Mouse (Mus musculus) hindbrain, embryonic 16.5 days (tissue): ENCODE measurements around the gene Colgalt1. TPM values are rescaled to one million over a fixed set of nuclear protein-coding genes. Genes with fewer than 3 reads are reported as not detected.

Experiments used
- ATAC-seq: fragments of 200-750 bp; cut with Nextera tagmentation; 2 replicates; pipeline ENCODE4 v1.8.0; 2017; ENCODE audit warnings: moderate TSS enrichment, moderate library complexity
- H3K27ac ChIP-seq: fragments of 300-500 bp; sonication (generic); 2 replicates; pipeline ENCODE4 v1.5.1; 2014; ENCODE audit warnings: low read depth, mild to moderate bottlenecking, control low read depth, low read length, moderate library complexity
- H3K27me3 ChIP-seq: fragments of 300-500 bp; sonication (generic); replicated peaks from 2 replicates; pipeline ENCODE4 v1.6.1; 2014; ENCODE audit warnings: low read length; ENCODE audit not compliant: control insufficient read depth, insufficient read depth
- H3K36me3 ChIP-seq: fragments of 300-500 bp; sonication (generic); 2 replicates; pipeline ENCODE4 v1.6.1; 2014; ENCODE audit warnings: mild to moderate bottlenecking, low read length, moderate library complexity, mixed read lengths; ENCODE audit not compliant: control insufficient read depth, insufficient read depth
- H3K4me1 ChIP-seq: fragments of 300-500 bp; sonication (generic); 2 replicates; pipeline ENCODE4 v1.6.1; 2014; ENCODE audit warnings: low read depth, low read length; ENCODE audit not compliant: control insufficient read depth, insufficient read depth
- H3K4me2 ChIP-seq: fragments of 300-500 bp; sonication (generic); 2 replicates; pipeline ENCODE4 v1.6.1; 2014; ENCODE audit warnings: mild to moderate bottlenecking, low read length, control low read depth, moderate library complexity
- H3K4me3 ChIP-seq: fragments of 300-500 bp; sonication (generic); 2 replicates; pipeline ENCODE4 v1.5.1; 2014; ENCODE audit warnings: mild to moderate bottlenecking, low read length, control low read depth, moderate library complexity
- H3K9ac ChIP-seq: fragments of 300-500 bp; sonication (generic); 2 replicates; pipeline ENCODE4 v1.6.1; 2014; ENCODE audit warnings: low read depth, mild to moderate bottlenecking, control low read depth, low read length, moderate library complexity
- H3K9me3 ChIP-seq: fragments of 300-500 bp; sonication (generic); 2 replicates; pipeline ENCODE4 v1.6.1; 2014; ENCODE audit warnings: mild to moderate bottlenecking, low read length, moderate library complexity; ENCODE audit not compliant: control insufficient read depth
- WGBS: fragments of 180-500 bp; shearing (Covaris S2); extraction: QIAGEN DNeasy Blood & Tissue Kit; methylation state at CpG from one replicate; pipeline ENCODE4 v1.1.7; 2014; 5-methylcytosine and 5-hydroxymethylcytosine counted together
- microRNA-seq: library from miRNA; unstranded; fragments of <30 nt; microRNA quantifications from one replicate; pipeline ENCODE4, GENCODE M21; 2017
- polyA plus RNA-seq: library from polyadenylated mRNA; unstranded; fragments of >200 nt; fragmentation: Nextera tagmentation; extraction: Ambion mirVana; gene quantifications from 2 replicates; pipeline ENCODE4 v1.2.1, GENCODE M21; 2015

The Colgalt1 gene
- polyA plus RNA-seq, 1 experiment from 2014 or later, result 62.1 TPM

DNA sequence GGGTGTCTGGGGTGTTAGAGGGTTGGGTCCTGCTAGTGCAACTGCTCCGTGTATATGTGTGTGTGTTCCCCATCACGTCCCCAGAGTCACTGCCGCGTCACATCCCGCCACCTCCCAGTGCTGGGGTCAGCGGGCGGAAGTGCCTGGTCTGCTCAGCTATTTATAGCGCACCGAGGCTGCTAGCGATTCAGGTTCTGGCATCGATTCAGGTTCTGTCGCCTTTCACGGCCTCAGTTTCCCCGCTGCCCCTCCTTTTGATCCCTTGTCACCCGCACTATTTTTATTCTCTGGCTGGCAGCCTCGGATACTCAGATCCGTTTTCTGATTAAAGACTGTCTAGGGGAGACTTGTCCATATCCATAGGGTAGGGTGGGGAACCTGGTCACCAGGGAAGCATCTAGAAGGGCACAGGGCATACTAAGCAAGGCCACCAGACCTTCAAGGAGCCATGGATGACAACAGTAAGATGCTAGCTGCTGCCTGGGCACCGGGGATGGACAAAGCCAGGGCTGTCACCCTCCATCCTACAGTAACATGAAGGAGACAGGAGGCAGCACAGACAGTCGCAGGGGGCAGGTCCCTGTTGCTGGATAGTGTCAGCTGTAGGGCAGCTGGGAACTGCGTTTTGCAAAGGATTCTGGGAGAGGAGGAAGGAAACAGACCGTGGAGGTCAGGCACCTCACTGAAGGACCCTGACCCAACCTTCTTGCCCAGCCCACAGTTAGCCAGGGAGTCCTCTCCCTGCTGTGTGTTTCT, 57.6 kb downstream of the Colgalt1 start:
- peak overlapping the region; percentile 0 for H3K4me3 ChIP-seq
- H3K9ac ChIP-seq, result peak overlapping the region; percentile 46
- peaks cover 36% of the 10 kb centered on the region for H3K4me1 ChIP-seq
- H3K27ac ChIP-seq, result no peak overlapping the region
- H3K4me2 ChIP-seq, result peak overlapping the region; percentile 43
- WGBS, result 5% methylated on average over 21 of the region's 21 CpGs
- no peaks in the 10 kb centered on the region for H3K27me3 ChIP-seq
- no peaks in the 10 kb centered on the region for H3K9me3 ChIP-seq
- peaks cover 6% of the 10 kb centered on the region; the same call in 1 of the 2 replicates for H3K36me3 ChIP-seq
- no peak for ATAC-seq

DNA sequence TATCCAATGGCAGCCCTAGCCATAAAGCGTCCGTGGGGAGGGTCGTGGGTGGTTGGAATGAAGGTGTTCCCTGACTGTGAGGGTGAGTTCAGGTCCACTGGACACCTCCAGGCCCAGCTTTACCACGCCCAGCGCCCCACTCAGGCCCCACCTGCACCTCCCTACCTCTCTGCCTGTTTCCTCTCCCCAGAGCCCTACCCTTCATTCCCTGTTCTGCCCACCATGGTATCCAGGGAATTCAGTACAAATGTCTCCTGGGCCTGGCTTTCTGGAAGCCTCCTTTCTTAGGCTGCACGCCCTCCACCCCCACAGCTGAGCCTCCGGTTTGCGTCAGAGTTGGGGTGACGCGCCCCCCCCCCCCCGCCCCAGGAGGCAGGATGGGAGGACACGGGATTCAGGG, 59.4 kb downstream of the Colgalt1 start:
- WGBS, result 7% methylated on average over 12 of the region's 12 CpGs
- peak; percentile 29 for ATAC-seq
- peak overlapping the region; percentile 84 for H3K9ac ChIP-seq
- peak overlapping the region; percentile 92 for H3K4me3 ChIP-seq
- no peaks in the 10 kb centered on the region for H3K27me3 ChIP-seq
- peak overlapping the region; percentile 94 for H3K27ac ChIP-seq
- H3K4me1 ChIP-seq, result peaks cover 36% of the 10 kb centered on the region
- no peaks in the 10 kb centered on the region for H3K9me3 ChIP-seq
- H3K4me2 ChIP-seq, result peak overlapping the region; percentile 81
- no peaks in the 10 kb centered on the region for H3K36me3 ChIP-seq

DNA sequence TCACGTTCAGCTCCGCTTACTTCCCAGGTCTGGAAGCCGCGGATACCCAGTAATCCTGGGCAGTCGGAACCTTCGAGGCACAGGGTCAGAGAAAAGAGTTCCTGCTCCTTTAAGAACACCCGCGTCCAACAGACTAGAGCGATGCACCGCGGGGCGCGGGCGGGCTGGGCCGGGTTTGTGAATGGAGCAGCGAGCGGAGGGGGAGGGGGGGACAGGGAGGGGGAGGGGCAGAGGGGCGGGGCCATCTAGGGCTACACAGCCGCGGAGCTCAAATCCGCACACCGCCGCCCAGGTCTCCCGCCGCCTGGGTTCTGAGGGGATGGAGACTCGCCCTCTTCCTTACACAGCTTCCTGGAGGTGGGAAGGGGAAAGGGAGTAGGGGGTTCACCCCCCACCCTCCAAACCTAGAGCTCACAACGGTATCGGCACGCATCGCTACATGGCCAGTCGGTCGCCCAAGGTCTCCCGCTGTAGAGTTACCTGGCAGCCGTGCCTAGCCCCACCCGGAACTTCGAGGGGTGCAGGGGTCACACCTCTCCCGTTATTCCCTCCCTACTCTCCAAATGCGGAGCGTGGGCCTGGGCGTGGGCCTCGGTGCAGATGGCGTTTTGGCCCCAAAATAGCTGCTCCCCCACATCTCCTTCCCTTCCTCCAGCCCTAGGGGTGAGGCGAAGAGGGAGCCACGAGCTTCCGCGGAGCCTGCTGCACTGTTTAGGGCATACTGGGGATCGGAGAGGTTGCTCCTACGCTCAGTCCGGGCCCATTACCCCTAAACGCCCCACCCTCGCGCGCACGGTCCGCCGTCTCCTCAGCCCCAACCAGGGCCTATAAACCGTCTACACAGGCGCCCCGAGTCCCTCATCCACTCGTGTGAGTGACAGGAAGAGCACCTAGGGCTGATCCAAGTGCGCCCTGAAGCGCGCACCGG, 60.1 kb downstream of the Colgalt1 start:
- Histone ChIP-seq H3K36me3 (no peaks in the 10 kb centered on the region), H3K27ac (peak overlapping the region; percentile 94), H3K4me2 (peak overlapping the region; percentile 81), H3K4me1 (peaks cover 42% of the 10 kb centered on the region), H3K27me3 (no peaks in the 10 kb centered on the region), H3K9ac (peak overlapping the region; percentile 84), H3K4me3 (peak overlapping the region; percentile 92), H3K9me3 (no peaks in the 10 kb centered on the region)
- WGBS, result under 1% methylated on average over 56 of the region's 64 CpGs
- ATAC-seq, result peak; percentile 59

DNA sequence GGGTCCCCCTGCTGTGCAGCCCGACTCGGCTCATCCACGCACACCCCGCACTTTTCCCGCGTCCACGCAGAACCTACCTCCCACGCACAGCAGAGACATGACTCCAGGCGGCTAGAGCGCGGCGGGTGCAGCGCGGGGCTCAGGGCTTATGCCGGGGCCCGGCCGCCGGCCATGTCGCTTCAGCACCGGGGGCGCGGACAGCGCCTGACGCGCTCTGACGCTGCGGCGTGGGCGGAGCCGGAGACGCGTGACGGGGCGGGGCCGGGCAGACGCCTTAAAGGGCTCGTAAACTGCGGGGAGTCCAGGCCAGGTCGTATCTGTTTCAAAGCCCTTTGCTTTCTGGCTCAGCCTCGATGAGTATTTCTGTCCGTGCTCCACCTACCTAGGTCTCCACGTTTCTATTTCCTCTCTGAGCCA, 60.8 kb downstream of the Colgalt1 start, which contains the start of gene Unc13a:
TSS of gene Unc13a (minus strand) at position 209 of the 417 bp plus-strand sequence.
- peak; percentile 73 for ATAC-seq
- peak within 1 kb of the TSS; percentile 84 for H3K9ac ChIP-seq
- H3K27ac ChIP-seq, result peak within 1 kb of the TSS; percentile 94
- peak within 1 kb of the TSS; percentile 92 for H3K4me3 ChIP-seq
- peaks cover 42% of the 10 kb centered on the region for H3K4me1 ChIP-seq
- H3K4me2 ChIP-seq, result peak within 1 kb of the TSS; percentile 81
- no peaks in the 10 kb centered on the region for H3K9me3 ChIP-seq
- H3K36me3 ChIP-seq, result no peaks in the 10 kb centered on the region
- no peaks in the 10 kb centered on the region for H3K27me3 ChIP-seq
- 0% methylated on average over 37 of the region's 42 CpGs for WGBS

DNA sequence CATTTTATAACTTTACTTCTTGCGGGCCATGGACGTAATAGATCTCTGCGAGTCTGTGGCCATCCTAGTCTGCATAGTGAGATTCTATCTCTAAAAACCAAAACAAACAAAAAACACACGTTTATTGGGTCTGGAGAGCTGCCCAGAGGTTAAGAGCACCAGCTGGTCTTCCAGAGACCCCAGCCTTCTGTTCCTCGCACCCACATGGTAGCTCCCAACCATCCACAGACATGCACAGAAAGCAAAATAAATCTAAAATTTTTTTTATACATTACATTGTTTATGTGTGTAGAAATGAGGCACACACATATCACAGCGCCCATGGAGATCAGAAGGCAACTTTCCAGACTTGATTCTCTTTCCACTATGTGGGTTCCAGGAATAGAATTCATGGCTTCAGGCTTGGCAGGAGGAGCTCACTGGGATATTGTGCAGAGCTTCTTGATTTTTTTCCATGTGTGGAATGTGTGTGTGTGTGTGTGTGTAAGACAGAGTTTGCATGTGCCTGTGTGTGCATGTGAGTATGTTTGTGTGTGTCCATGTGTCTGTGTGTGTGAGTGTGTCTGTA, 61.5 kb downstream of the Colgalt1 start:
- Histone ChIP-seq H3K9me3 (no peaks in the 10 kb centered on the region), H3K4me1 (peaks cover 35% of the 10 kb centered on the region), H3K27me3 (no peaks in the 10 kb centered on the region; the same call in 1 of the 2 replicates), H3K4me3 (peak overlapping the region; percentile 92), H3K36me3 (no peaks in the 10 kb centered on the region), H3K27ac (peak overlapping the region; percentile 86), H3K9ac (peak overlapping the region; percentile 84), H3K4me2 (peak overlapping the region; percentile 81)
- 56% methylated on average over 6 of the region's 6 CpGs for WGBS
- ATAC-seq, result no peak

DNA sequence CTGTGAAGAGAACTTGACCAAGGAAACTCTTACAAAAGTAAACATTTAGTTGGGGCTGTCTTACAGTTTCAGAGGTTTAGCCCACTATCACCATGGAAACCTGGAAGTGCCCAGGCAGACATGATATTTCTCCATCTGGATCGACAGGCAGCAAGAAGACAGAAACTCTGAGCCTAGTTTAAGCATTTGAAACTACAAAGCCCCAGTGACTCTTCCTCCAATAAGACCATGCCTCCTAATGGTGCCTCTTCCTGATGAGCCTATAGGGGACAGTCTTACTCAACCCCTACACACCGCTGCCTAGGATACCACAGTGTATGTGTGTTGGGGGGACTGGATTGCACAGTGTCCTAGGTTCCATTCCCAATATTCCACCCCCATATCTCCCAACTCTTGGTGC, 63.3 kb downstream of the Colgalt1 start:
- no peaks in the 10 kb centered on the region for H3K36me3 ChIP-seq
- no peak overlapping the region for H3K4me3 ChIP-seq
- 71% methylated on average over 2 of the region's 2 CpGs for WGBS
- H3K9ac ChIP-seq, result no peak overlapping the region
- no peak for ATAC-seq
- H3K4me2 ChIP-seq, result no peak overlapping the region
- H3K9me3 ChIP-seq, result no peaks in the 10 kb centered on the region
- H3K27ac ChIP-seq, result no peak overlapping the region
- peaks cover 19% of the 10 kb centered on the region for H3K4me1 ChIP-seq
- H3K27me3 ChIP-seq, result peaks cover 18% of the 10 kb centered on the region

Small RNA genes within 50 kb of the gene (microRNA-seq; reads per million reads assigned to microRNA genes)
- gene Mir6769b, result 3.3 reads per million, percentile 9 among the genes with 10 or more reads in this experiment

Other genes starting within 250 kb of the Colgalt1 start
- 115 and 120 TPM in 2 replicates for gene Use1, start 244.2 kb upstream of the Colgalt1 start, polyA plus RNA-seq
- 5.5 and 6.3 TPM in 2 replicates for gene Ocel1, start 239.7 kb upstream of the Colgalt1 start, polyA plus RNA-seq
- gene Nr2f6, start 229.0 kb upstream of the Colgalt1 start, polyA plus RNA-seq, result 20.7 and 23.6 TPM in 2 replicates
- gene Ushbp1, start 215.2 kb upstream of the Colgalt1 start, polyA plus RNA-seq, result 7.3 and 9.5 TPM in 2 replicates
- gene Babam1, start 214.1 kb upstream of the Colgalt1 start, polyA plus RNA-seq, result 97.3 and 101 TPM in 2 replicates
- gene Ankle1, start 205.0 kb upstream of the Colgalt1 start, polyA plus RNA-seq, result 8.8 and 9.8 TPM in 2 replicates
- gene Abhd8, start 147.3 kb upstream of the Colgalt1 start, polyA plus RNA-seq, result 172 and 182 TPM in 2 replicates
- 168 and 172 TPM in 2 replicates for gene Mrpl34, start 146.0 kb upstream of the Colgalt1 start, polyA plus RNA-seq
- gene Dda1, start 141.8 kb upstream of the Colgalt1 start, polyA plus RNA-seq, result 240 and 247 TPM in 2 replicates
- gene Ano8, start 125.0 kb upstream of the Colgalt1 start, polyA plus RNA-seq, result 2.3 and 4.5 TPM in 2 replicates
- 14.0 and 14.6 TPM in 2 replicates for gene Gtpbp3, start 122.9 kb upstream of the Colgalt1 start, polyA plus RNA-seq
- 12.0 and 12.5 TPM in 2 replicates for gene Plvap, start 99.2 kb upstream of the Colgalt1 start, polyA plus RNA-seq
- gene Ccdc194, start 85.3 kb upstream of the Colgalt1 start, polyA plus RNA-seq, result 0.44 and 0.52 TPM in 2 replicates
- 10.4 and 12.3 TPM in 2 replicates for gene Bst2, start 73.5 kb upstream of the Colgalt1 start, polyA plus RNA-seq
- 66.3 and 70.4 TPM in 2 replicates for gene Mvb12a, start 68.1 kb upstream of the Colgalt1 start, polyA plus RNA-seq
- gene Tmem221, start 52.1 kb upstream of the Colgalt1 start, polyA plus RNA-seq, result 0.09 and 0.19 TPM in 2 replicates
- not detected in 2 replicates for gene Nxnl1, start 44.4 kb upstream of the Colgalt1 start, polyA plus RNA-seq
- 102 and 107 TPM in 2 replicates for gene Slc27a1, start 42.1 kb upstream of the Colgalt1 start, polyA plus RNA-seq
- 220 and 237 TPM in 2 replicates for gene Pgls, start 18.8 kb upstream of the Colgalt1 start, polyA plus RNA-seq
- 6.4 and 7.8 TPM in 2 replicates for gene Fam129c, start 13.3 kb upstream of the Colgalt1 start, polyA plus RNA-seq
- 22.4 and 23.1 TPM in 2 replicates for gene Unc13a, start 60.8 kb downstream of the Colgalt1 start, polyA plus RNA-seq
- 7.3 and 8.1 TPM in 2 replicates for gene Jak3, start 65.3 kb downstream of the Colgalt1 start, polyA plus RNA-seq
- gene Insl3, start 78.2 kb downstream of the Colgalt1 start, polyA plus RNA-seq, result 1.2 and 1.5 TPM in 2 replicates
- 0.44 and 0.62 TPM in 2 replicates for gene B3gnt3, start 90.8 kb downstream of the Colgalt1 start, polyA plus RNA-seq
- gene Fcho1, start 114.7 kb downstream of the Colgalt1 start, polyA plus RNA-seq, result 78.6 and 89.5 TPM in 2 replicates